Mouse (Mus musculus): ENCODE measurements around the gene Shd.

- TF ChIP-seq CTCF (IDR thresholded peaks at IDR 0.05; ENCODE audit: borderline replicate concordance, insufficient read depth, low read depth, low read length) = no peak
- no peak for TF ChIP-seq POLR2A (IDR thresholded peaks at IDR 0.05; ENCODE audit: borderline replicate concordance, insufficient read depth, low read length)
These were observed 1.2 kb downstream of the Shd start for GRCm38 (mm10) chr17:55971453-55971852.
